Mouse (Mus musculus) thymus, postnatal 4 days (tissue): ENCODE data around the gene Gm11099.

Experiments used
- DNase-seq: peaks from one replicate; pipeline ENCODE4 v3.0.0; 2021

Gm11099 gene

GRCm38 (mm10) chr2:58859134-58859533 lies at the start of gene Gm11099:
TSS of gene Gm11099 (plus strand) at chr2:58859434.
- no peak for DNase-seq

- DNase-seq = no peak
These were observed 46.3 kb upstream of the Gm11099 start for GRCm38 (mm10) chr2:58812941-58813340.

- DNase-seq = no peak
These were observed 30.2 kb upstream of the Gm11099 start for GRCm38 (mm10) chr2:58828910-58829600.

GRCm38 (mm10) chr2:58829981-58830742 lies 29.1 kb upstream of the Gm11099 start:
- no peak for DNase-seq

GRCm38 (mm10) chr2:58832253-58832980 lies 26.8 kb upstream of the Gm11099 start:
- DNase-seq = no peak

- DNase-seq = no peak
These were observed 18.2 kb upstream of the Gm11099 start for GRCm38 (mm10) chr2:58841021-58841420.

GRCm38 (mm10) chr2:58842443-58842842 lies 16.8 kb upstream of the Gm11099 start:
- DNase-seq = no peak

GRCm38 (mm10) chr2:58844499-58844898 lies 14.7 kb upstream of the Gm11099 start:
- peak; percentile 16 for DNase-seq

GRCm38 (mm10) chr2:58879876-58880275 lies 20.6 kb downstream of the Gm11099 start:
- no peak for DNase-seq

GRCm38 (mm10) chr2:58905057-58905456 lies 45.8 kb downstream of the Gm11099 start:
- DNase-seq = no peak

GRCm38 (mm10) chr2:58906814-58907516 lies 47.7 kb downstream of the Gm11099 start:
- DNase-seq = peak; percentile 28

GRCm38 (mm10) chr2:58912339-58912738 lies 53.1 kb downstream of the Gm11099 start:
- DNase-seq = no peak

- DNase-seq = no peak
These were observed 59.1 kb downstream of the Gm11099 start for GRCm38 (mm10) chr2:58918351-58918750.

GRCm38 (mm10) chr2:58925551-58925950 lies 66.3 kb downstream of the Gm11099 start:
- no peak for DNase-seq

- no peak for DNase-seq
These were observed 82.1 kb downstream of the Gm11099 start for GRCm38 (mm10) chr2:58941361-58941760.

GRCm38 (mm10) chr2:58948796-58949195 lies 89.6 kb downstream of the Gm11099 start:
- DNase-seq = no peak

GRCm38 (mm10) chr2:58952101-58952500 lies 92.9 kb downstream of the Gm11099 start:
- no peak for DNase-seq

- DNase-seq = no peak
These were observed 97.1 kb downstream of the Gm11099 start for GRCm38 (mm10) chr2:58956351-58956750.

GRCm38 (mm10) chr2:58956770-58957300 lies 97.6 kb downstream of the Gm11099 start:
- no peak for DNase-seq
